Mouse (Mus musculus): ENCODE measurements around the gene Ppp6r2.

The Ppp6r2 gene

GRCm38 (mm10) chr15:89258997-89259396, 47.6 kb downstream of the Ppp6r2 start:
- no peak for DNase-seq (ENCODE audit: low spot score)

DNA sequence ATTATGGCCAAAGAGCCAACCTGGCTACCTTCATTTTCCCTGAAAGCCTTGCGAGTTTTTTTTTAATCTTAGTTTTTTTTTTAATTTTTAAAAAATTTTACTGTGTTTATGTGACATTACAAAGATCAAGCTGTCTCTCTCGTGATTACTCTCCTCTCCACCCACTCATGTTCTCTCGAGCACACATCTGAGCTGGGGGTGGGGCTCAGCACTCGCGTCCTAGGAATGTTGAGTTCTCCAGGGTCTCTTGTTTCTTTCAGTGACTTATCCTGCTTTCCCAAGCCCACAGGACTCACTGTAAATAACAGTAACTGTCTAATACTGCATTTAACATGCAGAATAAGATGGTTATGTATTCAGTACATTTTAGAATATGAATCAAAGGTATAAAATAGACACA, 53.1 kb downstream of the Ppp6r2 start:
- no peak for DNase-seq (ENCODE audit: low spot score)

DNA sequence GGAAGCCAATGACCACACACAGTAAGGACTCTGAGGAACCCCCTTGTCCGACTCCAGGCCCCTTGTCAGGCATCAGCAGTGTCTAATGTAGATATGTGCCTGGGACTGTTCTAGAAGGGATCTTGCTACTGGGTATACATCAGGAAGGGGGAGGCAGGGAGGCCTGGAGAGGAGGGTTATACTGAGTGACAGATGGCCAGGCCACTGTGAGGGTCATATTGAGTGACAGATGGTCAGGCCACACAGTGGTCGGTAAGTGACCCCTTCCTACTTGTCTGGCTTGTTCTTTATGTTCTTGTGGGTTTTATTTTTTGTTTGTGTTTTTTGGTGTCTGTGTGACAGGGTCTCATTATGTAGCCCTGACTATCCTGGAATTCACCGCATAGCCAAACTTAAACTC, 64.1 kb downstream of the Ppp6r2 start:
- no peak for DNase-seq (ENCODE audit: low spot score)

DNA sequence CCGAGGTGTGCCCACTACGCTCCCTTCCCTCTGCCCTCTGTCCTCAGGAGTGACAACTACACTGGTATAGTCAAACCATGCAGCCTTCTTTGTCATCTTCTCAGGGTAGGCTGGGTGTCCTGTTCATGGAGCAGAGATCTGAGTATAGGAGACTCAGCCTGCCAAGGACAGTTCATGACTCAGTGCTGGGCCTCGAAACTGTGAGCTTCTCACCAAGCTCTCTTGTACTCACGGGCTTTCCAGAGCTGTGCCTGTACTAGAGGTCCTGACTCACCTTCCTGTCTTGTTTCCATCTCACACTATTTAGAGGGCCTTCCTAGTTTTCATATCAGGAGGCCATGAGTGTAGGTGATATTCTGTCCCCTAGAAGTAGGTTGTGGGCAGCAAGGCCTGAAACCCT, 66.0 kb downstream of the Ppp6r2 start:
- no peak for DNase-seq (ENCODE audit: low spot score)

DNA sequence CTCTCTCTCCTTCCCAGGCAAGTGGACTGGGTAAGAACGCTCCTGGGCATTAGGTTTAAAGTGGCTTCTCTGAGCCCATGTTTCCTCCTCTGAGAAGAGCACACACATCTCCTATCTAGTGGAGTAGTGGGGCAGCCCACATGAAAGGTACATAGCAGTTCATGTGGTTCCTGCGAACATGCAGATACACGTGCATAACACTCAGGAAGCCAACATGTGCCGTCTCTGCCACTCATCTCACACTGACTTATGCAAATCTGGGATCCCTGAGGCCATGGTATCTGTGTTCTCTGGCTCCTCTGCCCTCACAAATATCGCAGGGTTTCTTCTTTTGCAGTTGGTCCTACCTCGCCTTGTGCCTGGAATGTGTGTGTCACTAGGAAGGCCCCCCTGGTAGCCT, 71.2 kb downstream of the Ppp6r2 start:
- DNase-seq (ENCODE audit: low spot score) = no peak

DNA sequence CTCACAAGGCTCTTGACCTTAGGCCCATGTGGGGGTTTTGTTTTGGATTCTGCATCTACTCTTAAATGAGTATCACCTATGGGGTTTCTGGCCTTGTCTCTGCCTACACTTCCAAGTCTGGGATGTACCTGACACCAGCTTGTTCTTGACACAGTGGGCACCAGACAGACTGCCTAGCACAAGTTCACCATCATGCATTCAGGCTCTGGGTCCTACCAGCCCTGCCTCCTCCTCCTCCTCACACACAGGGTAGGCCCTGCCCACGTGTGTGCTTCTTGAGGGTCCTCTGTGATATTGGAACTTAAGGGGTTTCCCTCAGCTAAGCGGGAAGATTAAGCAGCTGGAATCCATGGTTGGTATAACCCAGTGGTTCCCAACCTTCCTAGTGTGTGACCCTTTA, 72.7 kb downstream of the Ppp6r2 start:
- DNase-seq (ENCODE audit: low spot score) = no peak

DNA sequence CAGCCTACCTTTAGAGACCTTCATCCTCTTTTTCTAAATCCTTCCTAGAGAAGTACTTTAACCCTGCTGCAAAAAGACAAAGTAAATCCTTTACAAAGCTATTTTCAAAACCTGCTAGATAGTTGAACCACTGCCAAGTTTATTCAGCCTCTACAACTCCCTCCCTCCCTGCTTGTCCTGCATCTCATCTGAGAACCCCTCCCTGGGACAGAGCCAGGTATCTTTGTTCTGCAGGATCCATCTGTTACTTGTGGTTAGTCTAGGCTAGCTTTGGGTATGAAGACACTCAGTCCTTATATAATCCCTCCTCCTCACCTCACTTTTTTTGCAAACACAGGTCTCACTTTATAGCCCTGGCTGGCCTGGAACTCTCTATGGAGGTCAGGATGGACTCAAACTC, 73.7 kb downstream of the Ppp6r2 start:
- no peak for DNase-seq (ENCODE audit: low spot score)

DNA sequence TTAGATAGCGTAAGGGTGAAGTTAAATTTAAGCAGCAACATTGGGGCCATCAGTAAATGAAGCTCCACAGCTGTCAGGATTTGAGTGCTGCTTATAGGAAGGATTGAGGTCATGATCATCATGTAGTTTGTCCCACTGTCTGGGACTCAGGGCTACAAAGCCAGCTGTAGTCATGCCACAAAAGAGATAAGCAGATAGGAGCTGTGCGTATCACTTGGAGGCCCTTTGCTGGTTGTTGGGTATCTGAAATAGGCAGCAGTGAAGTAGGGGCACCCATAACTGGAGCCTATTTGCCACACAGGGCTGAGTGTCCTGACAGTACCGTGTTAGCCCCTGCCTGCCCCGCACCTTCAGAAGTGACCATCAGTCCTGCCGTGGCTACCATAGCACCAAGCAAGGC, 74.1 kb downstream of the Ppp6r2 start:
- no peak for DNase-seq (ENCODE audit: low spot score)

GRCm38 (mm10) chr15:89286114-89286513, 74.8 kb downstream of the Ppp6r2 start:
- DNase-seq (ENCODE audit: low spot score) = no peak

DNA sequence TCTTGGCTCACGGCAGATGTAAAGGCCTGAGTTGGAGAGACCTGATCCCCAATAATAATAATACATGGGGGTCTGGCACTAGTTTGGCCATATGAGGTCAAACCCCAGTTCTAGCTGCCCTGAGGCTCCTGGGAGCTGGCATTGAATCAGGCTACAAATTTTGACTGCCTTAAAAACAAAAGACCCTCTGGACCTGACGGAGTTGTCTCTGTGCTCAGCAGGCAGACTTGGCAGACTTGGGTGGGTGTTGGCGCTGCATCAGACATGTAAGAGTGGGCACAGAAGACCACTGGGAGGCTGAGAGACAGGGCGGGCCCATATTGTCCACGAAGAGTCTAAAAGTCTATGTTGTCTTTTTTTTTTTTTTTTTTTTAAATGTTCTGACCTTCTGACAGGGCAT, 75.2 kb downstream of the Ppp6r2 start:
- no peak for DNase-seq (ENCODE audit: low spot score)

DNA sequence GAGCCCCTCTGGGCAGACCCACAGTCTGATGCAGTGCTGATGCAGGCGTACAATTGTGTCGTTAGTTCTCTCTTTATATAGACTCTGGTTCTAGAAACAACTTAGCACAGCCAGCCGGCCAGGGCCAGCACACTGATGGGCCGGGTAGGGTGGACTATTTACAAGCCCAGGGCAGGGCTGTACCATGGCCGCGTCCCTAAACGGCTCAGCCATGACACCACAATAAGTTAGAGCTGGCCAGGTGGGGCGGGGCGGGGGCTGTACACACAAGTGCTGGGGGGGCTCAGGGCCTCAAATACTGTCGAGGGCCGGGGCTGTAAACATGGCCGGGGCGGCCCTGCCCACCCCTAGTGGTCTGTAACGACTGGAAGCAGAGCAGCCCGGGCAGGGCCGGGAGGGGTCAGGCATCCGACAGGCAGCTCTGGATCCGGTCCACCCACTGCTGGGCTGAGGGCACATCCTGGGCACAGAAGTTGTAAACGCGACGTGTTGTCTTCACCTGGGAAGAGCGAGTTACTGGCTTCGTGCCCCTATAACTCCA, 76.9 kb downstream of the Ppp6r2 start:
- DNase-seq (ENCODE audit: low spot score) = no peak

DNA sequence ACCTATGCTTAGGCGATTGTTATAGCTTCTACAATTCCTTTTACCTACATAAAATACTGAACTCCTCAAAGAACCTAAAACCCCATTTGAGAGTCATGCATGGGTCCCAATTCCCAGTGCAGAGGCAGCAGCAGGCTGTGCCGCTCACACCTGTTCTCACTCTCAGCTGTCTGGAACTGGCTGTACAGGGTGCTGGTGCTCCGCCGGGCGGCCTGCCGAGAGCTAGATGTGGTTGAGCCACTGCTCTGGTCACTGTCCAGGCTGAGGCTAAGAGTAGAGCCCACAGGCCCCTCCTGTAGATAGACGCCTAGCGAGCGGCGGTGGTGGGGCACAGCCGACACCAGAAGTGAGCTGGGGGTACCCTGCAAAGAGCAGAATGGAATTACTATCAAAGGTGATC, 78.1 kb downstream of the Ppp6r2 start:
- no peak for DNase-seq (ENCODE audit: low spot score)

DNA sequence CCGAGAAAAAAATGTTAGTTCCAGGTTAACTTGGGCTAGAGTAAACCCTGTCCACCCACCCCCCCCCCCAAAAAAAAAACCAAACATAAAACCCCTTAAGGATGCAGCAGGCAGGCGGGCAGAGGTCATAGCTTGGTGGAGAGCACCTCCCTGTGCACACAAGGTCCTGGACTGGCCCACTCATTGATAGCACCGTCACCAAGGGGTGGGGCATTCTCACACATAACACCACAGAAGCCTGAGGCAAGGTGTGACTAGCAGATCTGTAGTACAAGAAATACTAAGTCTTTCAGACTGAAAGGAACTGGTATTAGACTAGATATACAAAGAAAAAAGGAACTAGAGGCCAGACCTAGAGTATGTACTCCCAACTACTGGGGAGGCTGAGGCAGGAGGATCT, 80.2 kb downstream of the Ppp6r2 start:
- DNase-seq (ENCODE audit: low spot score) = peak; percentile 29

DNA sequence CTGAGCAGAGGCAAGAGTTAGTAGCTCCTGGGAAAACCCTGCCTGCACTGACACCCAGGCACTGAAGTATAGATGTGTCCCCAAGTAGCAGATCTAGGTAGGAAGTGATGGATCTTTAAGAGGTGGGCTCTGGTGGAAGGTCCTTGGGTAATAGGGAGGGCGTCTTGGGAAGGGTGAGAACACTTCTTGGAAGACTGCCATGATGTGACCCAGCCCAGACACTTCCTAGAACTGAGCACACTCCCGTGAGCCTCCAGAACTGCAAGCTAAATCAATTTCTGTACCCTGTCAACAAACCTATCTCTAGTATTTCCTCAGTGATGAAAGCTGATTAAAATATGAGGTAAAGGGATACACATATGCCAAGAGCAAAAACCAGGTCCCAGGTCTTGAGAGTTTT, 81.4 kb downstream of the Ppp6r2 start:
- peak; percentile 17 for DNase-seq (ENCODE audit: low spot score)

- DNase-seq (ENCODE audit: low spot score) = peak; percentile 67
Measured at GRCm38 (mm10) chr15:89293778-89294177, 82.4 kb downstream of the Ppp6r2 start.

DNA sequence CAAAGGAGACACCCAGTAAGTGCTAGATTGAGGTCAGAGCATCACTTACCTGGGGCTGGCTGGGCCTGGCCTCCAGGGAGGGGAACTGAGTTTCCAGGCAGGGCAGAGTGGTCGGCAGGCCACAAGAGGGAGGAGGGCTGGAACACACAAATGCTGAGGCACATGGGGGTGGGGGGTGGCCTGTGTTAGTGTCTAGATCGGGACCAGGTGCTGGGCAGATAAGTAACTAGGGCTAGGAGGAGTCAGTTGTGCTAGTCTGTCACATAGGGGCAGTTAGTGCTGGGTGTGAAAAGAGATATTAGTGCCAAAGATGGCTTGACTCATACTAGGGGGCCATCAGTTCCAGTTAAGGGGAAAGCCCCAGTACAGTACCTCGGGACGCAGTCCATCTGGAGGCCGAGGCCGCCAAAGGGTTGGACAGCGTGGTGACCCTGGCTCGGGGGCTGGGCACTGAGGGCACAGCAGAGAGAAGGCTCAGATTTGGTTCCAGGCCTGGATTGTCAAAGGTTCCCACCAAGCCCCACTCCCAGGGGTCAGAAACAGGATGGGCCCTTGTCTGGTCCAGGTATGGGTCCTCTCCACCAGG, 84.3 kb downstream of the Ppp6r2 start:
- no peak for DNase-seq (ENCODE audit: low spot score)

DNA sequence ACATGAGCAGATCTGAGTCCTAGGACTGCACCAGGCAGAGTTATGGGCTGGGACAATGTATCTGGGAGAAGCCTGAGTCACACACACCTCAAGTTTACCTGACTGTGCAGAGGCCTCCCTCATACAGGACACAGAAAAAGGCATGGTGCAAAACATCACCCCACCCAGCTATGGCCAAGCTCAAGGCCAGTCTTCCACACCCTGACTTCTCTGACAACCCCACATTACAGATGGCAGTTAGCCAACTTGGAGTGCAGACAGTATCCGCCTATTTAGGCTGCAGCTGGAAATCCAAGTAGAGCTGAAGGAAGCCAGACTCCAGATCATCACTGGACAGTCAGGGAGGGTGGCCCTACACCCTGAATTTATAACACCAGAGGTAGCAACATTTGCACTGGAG, 85.1 kb downstream of the Ppp6r2 start:
- DNase-seq (ENCODE audit: low spot score) = no peak

DNA sequence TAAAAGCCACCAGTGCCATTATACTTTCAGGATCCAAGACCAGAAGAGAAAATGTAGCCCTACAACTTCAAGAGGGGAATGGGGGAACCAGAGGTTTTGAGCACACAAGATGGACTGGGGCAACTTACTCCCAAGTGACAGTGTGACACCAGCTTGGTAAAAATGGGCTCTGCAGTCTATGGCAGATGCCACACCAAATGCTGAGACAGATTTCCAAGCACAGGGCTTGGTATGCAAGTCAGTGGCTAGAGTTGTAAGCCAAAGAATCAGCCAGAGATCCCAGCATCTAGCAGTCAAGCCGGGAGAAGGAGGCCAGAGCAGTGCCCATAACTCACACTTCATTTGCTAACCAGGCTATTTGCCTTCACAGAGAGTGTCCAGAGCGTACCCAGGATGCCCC, 86.3 kb downstream of the Ppp6r2 start:
- no peak for DNase-seq (ENCODE audit: low spot score)

DNA sequence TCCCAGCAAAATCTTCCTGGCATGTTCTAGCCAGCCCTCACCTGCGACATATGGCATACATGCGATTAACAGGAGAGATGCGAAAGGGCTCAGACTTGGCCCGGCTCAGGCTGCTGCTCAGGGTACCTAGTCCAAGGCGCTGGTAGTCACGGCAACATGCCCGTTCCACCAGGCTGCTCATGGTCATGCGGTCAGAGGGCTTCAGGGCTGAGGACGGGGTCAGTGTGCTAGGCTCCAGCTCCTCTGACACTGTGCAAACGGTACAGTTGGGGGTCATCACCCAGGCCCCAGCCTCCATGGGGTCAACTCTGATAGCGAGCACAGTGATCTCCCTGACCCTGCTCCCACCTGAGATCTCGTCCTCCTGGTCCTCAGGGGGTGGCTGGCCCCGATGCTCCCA, 88.8 kb downstream of the Ppp6r2 start:
- DNase-seq (ENCODE audit: low spot score) = no peak

- DNase-seq (ENCODE audit: low spot score) = no peak
Measured at GRCm38 (mm10) chr15:89300600-89300999, 89.2 kb downstream of the Ppp6r2 start.

DNA sequence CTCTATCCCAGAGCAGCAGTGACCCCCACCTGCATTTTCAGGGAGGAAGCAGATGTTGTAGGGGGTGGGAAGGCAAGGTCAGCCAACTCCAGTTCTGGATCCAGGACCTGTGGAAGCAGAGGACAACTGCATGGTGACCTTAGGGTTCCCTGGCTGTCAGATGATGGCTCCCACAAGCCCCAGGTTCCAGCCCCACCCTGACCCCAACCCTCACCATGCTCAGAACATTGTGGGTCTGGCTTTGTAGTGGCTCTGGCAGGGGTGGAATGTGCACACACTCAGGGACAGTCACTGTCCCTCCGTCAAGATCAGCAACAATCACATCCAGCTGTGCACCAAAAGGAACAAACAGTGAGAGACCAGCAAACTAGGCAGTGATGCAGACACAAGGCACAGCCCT, 94.6 kb downstream of the Ppp6r2 start:
- no peak for DNase-seq (ENCODE audit: low spot score)

GRCm38 (mm10) chr15:89307461-89307860, 96.1 kb downstream of the Ppp6r2 start:
- DNase-seq (ENCODE audit: low spot score) = no peak

DNA sequence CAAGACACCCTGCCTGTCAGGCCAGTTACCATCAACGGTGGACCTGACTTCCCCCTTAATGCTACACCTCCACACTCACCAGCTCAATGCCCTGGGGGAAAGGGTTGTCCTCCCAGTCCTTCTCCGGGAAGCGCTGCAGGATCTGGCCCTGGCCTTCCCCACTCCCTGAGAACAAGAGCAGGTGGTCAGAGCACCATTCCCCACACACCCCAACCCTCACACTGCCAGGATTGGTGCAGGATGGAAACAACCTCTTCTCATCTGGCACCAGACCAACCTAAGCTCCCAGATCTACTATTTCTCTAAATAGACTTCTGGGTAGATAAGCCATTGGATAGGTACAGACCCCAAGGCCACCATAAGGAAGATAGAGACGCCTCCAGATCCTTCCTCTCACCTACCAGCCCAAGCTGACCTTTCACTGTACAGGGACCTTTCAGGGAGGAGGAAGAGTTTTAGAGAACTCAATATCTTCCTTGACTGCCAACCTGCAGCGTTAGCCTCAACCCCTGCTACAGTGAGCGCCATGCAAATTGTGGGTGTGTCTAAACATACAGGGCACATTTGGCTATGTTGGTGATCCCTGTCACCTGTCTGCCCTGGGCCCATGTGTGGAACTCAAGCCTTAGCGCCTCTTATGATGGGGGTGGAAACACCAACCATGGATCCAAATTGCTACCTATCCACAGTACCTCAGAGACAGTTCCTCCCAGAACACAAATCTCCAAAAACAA, 97.2 kb downstream of the Ppp6r2 start:
- no peak for DNase-seq (ENCODE audit: low spot score)

GRCm38 (mm10) chr15:89309962-89310498, 98.7 kb downstream of the Ppp6r2 start:
- no peak for DNase-seq (ENCODE audit: low spot score)
